Mouse (Mus musculus) cortical plate, adult 2 months (tissue): ENCODE measurements at regions not wholly inside any gene's neighbourhood (a gene's known extent, or its start where the extent isn't known, plus 50 kb on each side); places are given as distances from the start of the nearest gene placed in this dataset.

ENCODE experiments used
- CTCF ChIP-seq: fragments of 200-500 bp; IDR thresholded peaks from 2 replicates; pipeline ENCODE4 v1.5.1; 2011; ENCODE audit warnings: mild to moderate bottlenecking, control low read depth, low read length; ENCODE audit not compliant: insufficient read depth; ENCODE audit errors: extremely low read depth
- POLR2A ChIP-seq: fragments of 200-500 bp; IDR thresholded peaks from 2 replicates; pipeline ENCODE4 v1.6.1; 2011; ENCODE audit warnings: mild to moderate bottlenecking, low read length, control low read depth; ENCODE audit not compliant: insufficient read depth; ENCODE audit errors: extremely low read depth

DNA sequence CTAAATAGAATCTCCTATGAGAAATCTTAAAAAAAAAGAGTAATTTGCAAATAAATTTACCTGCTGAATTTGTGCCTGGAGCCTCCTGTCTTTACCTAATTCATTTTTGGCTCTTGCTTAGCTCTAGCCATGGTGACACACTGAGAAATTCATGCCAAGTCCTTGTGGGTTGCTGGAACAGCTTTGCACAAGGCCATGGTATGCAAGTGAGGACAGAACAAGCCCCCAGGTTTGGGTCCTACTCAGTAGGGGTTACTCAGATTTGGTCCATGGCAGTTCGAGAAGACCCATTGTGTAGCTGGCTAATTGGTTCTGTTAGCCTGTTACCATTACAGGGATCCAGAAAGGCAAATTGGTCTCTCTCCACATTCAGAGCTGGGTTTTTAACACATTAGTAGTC, 65.7 kb upstream of the Zeb2 start:
- no peak for TF ChIP-seq CTCF
- no peak for TF ChIP-seq POLR2A
